Mouse (Mus musculus): Measurements from ENCODE around the gene Olfr149. TPM values are rescaled to one million over a fixed set of nuclear protein-coding genes. Genes with fewer than 3 reads are reported as not detected.
"Not testable (repeated sequence)": the region's sequence is repeated elsewhere in the genome, so short reads cannot be mapped to it uniquely, and the experiment has no call there.

Olfr149 gene
- total RNA-seq (2021) = not detected
- long read RNA-seq, experiment 1 = 0 reads
- long read RNA-seq, experiment 2 = 0 reads

GRCm38 (mm10) chr9:39707017-39707416 is at the start of gene Olfr149:
Olfr149 (minus strand) TSS chr9:39707117.
- no peak for DNase-seq (ENCODE audit: low spot score in 2 of 2)

- DNase-seq (ENCODE audit: low spot score in 2 of 2) = no peak
Observed at GRCm38 (mm10) chr9:39746428-39746827, 39.5 kb upstream of the Olfr149 start.

DNA sequence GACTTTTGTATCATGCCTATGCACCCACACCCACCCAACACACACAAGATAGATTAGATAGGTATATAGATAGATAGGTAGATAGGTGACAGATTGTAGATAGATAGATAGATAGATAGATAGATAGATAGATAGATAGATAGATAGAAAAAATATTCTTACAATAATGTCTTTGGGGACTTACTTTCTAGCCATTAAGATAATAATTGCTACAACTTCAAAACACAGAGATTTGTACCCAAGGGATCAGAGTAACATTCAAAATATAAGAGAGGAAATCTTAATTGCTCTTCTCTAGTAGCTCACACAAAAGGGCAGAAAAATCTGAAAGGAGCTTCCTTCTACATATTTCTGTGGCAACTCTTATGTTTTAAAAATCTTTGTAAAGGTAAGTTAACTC is 39.0 kb upstream of the Olfr149 start, which contains the start of gene Olfr967:
Gene Olfr967 (plus strand): TSS at position 301 of the 400 bp plus-strand sequence.
- no peak for DNase-seq (ENCODE audit: low spot score in 2 of 2)

DNA sequence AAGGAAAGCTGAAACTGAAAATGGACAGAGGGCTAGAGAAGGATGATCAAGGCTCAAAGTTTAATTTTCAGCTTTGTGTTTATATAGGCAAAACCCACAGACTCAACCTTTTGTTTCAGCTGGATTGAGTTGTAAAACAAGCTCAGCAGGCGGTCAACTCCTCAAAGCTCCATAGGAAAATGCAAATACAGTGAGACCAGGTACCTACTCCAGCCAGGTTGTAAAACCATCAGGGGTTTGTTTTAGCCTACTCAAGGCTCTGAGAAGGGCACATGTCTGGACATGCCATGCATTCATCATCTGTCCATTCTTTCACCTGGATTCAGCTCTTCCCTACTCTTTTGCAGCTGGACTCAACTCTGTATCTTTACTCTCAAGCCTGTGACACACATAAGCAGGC is 33.8 kb upstream of the Olfr149 start:
- no peak for DNase-seq (ENCODE audit: low spot score in 2 of 2)

DNA sequence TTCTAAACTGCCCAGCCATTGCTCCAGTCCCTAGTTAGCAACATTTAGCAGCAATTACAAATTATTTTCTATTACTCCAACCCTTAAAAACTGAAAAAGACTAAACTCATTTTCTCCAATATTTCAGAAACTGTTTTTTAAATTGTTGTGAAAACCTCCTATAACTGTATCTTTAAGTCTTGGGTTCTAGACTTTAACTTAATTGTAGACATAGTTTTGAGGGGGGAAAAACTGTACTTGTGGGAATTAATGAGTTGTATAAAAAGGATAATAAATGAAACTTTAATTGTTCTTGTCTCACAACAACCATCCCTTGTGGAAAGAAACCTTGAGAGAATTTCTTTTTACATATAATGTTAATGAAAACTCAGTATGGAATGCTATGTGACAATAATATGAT is 23.8 kb upstream of the Olfr149 start, which contains the start of gene Olfr150:
Gene Olfr150 (plus strand): TSS at position 301 of the 400 bp plus-strand sequence.
- no peak for DNase-seq (ENCODE audit: low spot score in 2 of 2)

- no peak for DNase-seq (ENCODE audit: low spot score in 2 of 2)
Observed at GRCm38 (mm10) chr9:39711053-39711452, 4.1 kb upstream of the Olfr149 start, which contains the start of gene Olfr965. Olfr965 (plus strand) TSS chr9:39711353.

GRCm38 (mm10) chr9:39708958-39709357 is 2.0 kb upstream of the Olfr149 start:
- DNase-seq (ENCODE audit: low spot score in 2 of 2) = no peak

- DNase-seq (ENCODE audit: low spot score in 2 of 2) = not testable (repeated sequence)
Observed at GRCm38 (mm10) chr9:39701123-39701522, 5.8 kb downstream of the Olfr149 start.

GRCm38 (mm10) chr9:39679280-39679679 is 27.6 kb downstream of the Olfr149 start:
- DNase-seq (ENCODE audit: low spot score in 2 of 2) = no peak

- no peak for DNase-seq (ENCODE audit: low spot score in 2 of 2)
Observed at GRCm38 (mm10) chr9:39678557-39678956, 28.4 kb downstream of the Olfr149 start.

GRCm38 (mm10) chr9:39674820-39675219 is 32.1 kb downstream of the Olfr149 start:
- DNase-seq (ENCODE audit: low spot score in 2 of 2) = no peak

GRCm38 (mm10) chr9:39669723-39670122 is 37.2 kb downstream of the Olfr149 start:
- no peak for DNase-seq (ENCODE audit: low spot score in 2 of 2)

DNA sequence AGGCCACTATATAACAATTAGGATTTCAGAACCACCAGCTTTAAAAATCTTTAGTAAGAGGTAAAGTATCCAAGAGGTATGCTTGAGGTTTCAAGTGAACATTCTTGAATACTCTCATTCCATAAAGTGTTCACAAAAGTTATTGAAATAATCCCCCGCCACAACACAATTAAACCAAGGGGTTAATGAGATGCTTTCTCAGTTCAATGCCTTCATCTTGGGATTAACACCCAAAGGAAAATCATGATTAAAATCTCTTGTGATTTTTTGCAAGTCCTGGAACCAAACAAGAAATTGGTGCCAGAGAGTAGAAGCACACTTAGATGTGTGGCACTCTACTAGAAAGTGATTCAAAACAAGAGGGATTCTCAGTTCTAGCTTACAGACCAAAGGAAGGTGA is 40.0 kb downstream of the Olfr149 start, which contains the start of gene Olfr963:
Gene Olfr963 (plus strand): TSS at position 301 of the 400 bp plus-strand sequence.
- DNase-seq (ENCODE audit: low spot score in 2 of 2) = no peak

GRCm38 (mm10) chr9:39654756-39655396 is 52.0 kb downstream of the Olfr149 start:
- no peak for DNase-seq (ENCODE audit: low spot score in 2 of 2)

Other genes with a start within 250 kb of the Olfr149 start
- gene Olfr955, start 235.2 kb downstream of the Olfr149 start, total RNA-seq (2021) = not detected
- gene Olfr44, start 213.1 kb downstream of the Olfr149 start, total RNA-seq (2021) = not detected
- not detected for gene Olfr957, start 191.3 kb downstream of the Olfr149 start, total RNA-seq (2021)
- gene Olfr958, start 153.1 kb downstream of the Olfr149 start, total RNA-seq (2021) = not detected
- not detected for gene Olfr959, start 131.5 kb downstream of the Olfr149 start, total RNA-seq (2021)
- gene AW551984, start 102.7 kb downstream of the Olfr149 start, total RNA-seq (2021) = 10 to 100 TPM; 38.8 to 48.6 TPM
- gene Olfr148, start 96.5 kb downstream of the Olfr149 start, total RNA-seq (2021) = not detected
- gene Olfr960, start 85.7 kb downstream of the Olfr149 start, total RNA-seq (2021) = not detected
- not detected for gene Olfr961, start 62.0 kb downstream of the Olfr149 start, total RNA-seq (2021)
- gene Olfr963, start 39.9 kb downstream of the Olfr149 start, total RNA-seq (2021) = not detected
- not detected for gene Olfr965, start 4.2 kb upstream of the Olfr149 start, total RNA-seq (2021)
- gene Olfr150, start 23.9 kb upstream of the Olfr149 start, total RNA-seq (2021) = not detected
- not detected for gene Olfr967, start 39.1 kb upstream of the Olfr149 start, total RNA-seq (2021)
- not detected for gene Olfr968, start 76.1 kb upstream of the Olfr149 start, total RNA-seq (2021)
- gene Olfr969, start 83.8 kb upstream of the Olfr149 start, total RNA-seq (2021) = not detected
- not detected for gene Olfr970, start 101.7 kb upstream of the Olfr149 start, total RNA-seq (2021)
- gene Olfr971, start 129.8 kb upstream of the Olfr149 start, total RNA-seq (2021) = not detected
- gene Olfr972, start 159.3 kb upstream of the Olfr149 start, total RNA-seq (2021) = not detected
- not detected for gene Olfr229, start 200.2 kb upstream of the Olfr149 start, total RNA-seq (2021)
- not detected for gene Olfr974, start 230.4 kb upstream of the Olfr149 start, total RNA-seq (2021)
- not detected for gene Olfr975, start 244.9 kb upstream of the Olfr149 start, total RNA-seq (2021)